Mouse (Mus musculus): ENCODE results near the gene Sys1. TPM values are rescaled to one million over a fixed set of nuclear protein-coding genes. Genes with fewer than 3 reads are reported as not detected.
A peak's percentile ranks its signal among the peaks of the same experiment; 100 is the strongest.

Gene Sys1
- total RNA-seq, 2 experiments from 2014 or later, result 40.8 to 41.3 TPM

DNA sequence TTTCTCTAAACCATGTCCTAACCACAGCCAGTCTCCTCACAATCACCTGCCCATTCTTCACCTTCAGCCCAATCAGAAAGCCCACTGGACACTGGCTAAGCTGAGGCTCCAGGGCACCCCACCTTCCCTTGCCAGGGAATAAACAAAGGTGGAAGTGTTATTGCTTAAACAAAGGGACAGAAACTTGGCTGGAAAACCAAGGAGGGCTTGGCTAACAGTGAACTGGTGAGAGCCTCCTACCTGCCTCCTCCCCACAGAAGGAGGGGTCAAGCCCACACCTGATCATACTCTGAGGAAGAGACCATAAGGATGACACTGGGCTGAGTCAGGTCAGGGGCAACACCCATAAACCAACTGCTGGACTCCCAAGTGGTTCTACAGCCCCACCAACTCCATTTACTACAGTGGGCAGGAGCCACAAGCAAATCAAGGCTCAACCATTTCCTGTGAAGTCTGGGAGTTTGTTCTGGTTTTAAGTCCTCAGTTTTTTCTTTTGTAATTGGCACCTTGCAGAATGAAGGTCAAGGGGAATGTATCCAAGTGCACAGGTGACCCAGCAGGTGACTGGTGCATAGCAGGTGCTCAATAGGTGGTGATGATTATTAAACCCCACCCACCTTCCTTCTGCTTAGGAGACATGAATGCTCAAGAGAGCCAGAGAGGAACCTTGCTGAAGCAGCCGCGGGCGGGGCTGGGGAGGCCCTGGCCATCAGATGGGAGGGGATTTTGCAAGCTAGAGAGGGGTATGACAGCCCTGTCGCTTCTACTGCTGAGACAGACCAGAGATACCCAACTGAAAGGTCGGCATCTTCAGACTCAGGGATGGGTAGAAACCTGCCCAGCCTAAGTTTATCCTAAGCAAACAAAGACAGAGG, 21.3 kb upstream of the Sys1 start:
- intact Hi-C loops (cut with DNase I), result no loop called here
- no peak overlapping the region for H3K27ac ChIP-seq
- no peak for DNase-seq (ENCODE audit: extremely low spot score in 1 of 2, low spot score in 2 of 2)
- no peak overlapping the region for H3K4me3 ChIP-seq
- no peak for TF ChIP-seq CTCF (IDR thresholded peaks at IDR 0.05)

DNA sequence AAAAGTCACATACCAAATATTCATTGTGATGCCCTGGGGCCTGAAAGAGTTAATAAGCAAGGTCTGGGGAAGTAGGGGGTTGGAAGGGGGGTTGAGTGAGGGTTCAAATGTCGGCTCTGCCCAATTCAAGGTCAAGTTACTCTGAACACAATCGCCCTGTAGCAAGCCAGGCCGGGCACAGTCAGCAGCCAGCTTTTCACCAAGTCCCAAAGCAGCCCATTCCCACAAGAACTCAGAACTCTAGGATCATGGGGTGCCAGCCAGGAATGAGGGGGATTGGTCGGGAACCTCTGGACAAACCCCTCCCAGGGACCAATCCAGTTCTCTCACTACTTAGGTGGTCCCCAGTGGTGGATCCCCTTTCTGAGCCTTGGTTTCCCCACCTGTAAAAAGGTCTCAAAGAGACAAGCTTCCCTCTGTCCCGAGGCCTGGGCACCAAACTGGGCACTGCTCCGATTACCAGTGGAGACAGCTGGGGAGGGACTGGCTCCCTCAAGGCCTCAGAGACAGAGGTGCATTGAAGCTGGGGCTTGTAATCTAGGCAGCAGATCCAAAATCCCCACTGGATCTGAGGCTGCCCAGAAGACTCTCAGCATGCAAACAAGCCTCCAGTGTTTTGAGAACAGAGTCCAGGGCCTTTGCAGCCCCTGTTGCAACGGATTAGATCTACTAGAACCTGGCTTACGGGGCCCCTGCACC, 20.4 kb upstream of the Sys1 start:
- intact Hi-C loops (cut with DNase I), result no loop called here
- Histone ChIP-seq H3K4me3 (no peak overlapping the region), H3K27ac (peak overlapping the region; percentile 37; the same call in 1 of the 2 replicates)
- DNase-seq (ENCODE audit: extremely low spot score in 1 of 2, low spot score in 2 of 2), result no peak
- no peak for TF ChIP-seq CTCF (IDR thresholded peaks at IDR 0.05)

DNA sequence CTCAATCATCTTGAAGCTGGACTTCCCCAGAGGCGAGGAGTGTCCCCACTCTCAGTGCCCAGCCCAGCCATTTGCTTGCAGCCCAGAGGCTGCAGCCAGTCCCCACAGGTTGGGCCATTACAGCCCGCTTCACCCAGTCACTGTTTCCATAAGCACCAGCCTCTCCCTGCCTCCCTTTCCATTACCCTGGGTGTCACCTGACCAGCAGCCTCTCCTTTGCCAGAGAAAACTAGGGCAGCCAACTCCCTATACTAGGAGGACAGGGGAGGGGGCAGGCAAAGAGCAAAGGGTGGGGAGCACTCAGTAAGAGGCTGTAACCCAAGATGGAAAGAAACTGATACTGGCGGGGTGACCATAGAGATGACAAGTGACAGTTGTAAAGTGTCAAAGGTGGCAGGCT, 19.8 kb upstream of the Sys1 start:
- Histone ChIP-seq H3K4me3 (no peak overlapping the region), H3K27ac (peak overlapping the region; percentile 48; the same call in 1 of the 2 replicates)
- TF ChIP-seq CTCF (IDR thresholded peaks at IDR 0.05), result no peak
- DNase-seq (ENCODE audit: extremely low spot score in 1 of 2, low spot score in 2 of 2), result no peak
- intact Hi-C loops (cut with DNase I), result no loop called here

DNA sequence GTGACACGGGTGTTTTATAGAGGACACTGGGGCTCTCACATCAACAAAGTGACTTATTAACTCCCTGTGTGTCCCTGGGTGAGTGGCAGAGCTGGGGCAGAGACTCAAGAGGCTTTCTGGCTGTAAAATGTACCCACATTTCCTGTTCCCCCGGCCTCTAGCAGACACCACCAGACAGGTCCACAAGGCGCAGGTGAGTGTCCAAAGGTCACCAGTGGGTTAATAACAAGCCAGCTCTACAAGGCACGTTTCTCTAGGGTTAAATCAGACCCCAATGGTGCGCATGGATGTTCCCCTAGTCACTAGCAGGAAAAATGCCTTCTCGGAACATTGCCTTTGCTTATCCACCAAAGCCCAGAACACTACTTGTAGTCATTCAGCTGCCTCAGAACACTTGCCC, 19.1 kb upstream of the Sys1 start:
- H3K27ac ChIP-seq, result peak overlapping the region; percentile 44; the same call in 1 of the 2 replicates
- TF ChIP-seq CTCF (IDR thresholded peaks at IDR 0.05), result no peak
- DNase-seq (ENCODE audit: extremely low spot score in 1 of 2, low spot score in 2 of 2), result no peak
- no peak overlapping the region for H3K4me3 ChIP-seq
- intact Hi-C loops (cut with DNase I), result no loop called here

DNA sequence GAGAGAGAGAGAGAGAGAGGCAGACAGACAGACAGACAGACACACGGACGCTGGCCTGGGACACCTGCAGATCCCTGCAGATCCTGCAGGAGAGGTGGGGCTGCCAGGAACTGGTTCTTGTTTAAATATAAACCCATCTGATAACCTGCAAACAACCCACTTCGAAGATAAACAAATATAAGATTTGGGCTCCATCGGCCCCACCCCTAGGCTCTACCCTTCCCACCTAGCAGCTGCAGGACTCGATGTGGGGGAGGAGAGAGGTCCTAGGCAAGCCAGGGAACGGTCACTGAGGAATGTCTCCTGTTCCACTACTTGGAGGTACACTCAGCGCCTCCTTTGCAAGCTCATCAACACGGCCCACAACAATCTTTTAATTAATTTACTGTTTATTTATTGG, 18.5 kb upstream of the Sys1 start:
- Histone ChIP-seq H3K27ac (peak overlapping the region; percentile 53; the same call in 1 of the 2 replicates), H3K4me3 (no peak overlapping the region)
- TF ChIP-seq CTCF (IDR thresholded peaks at IDR 0.05), result no peak
- DNase-seq (ENCODE audit: extremely low spot score in 1 of 2, low spot score in 2 of 2), result no peak
- intact Hi-C loops (cut with DNase I), result no loop called here

DNA sequence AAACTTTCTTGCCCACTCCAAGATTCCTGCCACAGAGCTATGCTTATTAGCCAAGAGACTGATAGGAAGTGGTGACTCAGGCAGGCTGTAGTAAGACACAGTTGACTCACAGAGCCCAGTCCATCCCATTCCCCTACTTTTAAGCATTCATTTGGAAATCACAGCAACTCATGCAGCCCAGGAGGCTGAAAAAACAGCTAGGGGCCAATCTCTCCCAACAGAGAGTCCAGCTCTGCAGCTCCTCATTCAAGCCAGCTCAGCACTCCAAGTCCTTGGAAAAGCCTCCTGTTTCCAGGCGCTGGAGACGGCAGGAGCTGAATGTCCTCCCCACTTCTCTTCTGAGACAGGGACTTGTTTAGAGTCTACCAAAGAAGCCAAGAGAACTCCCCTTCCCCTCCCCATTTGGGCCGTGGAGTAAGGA, 17.8 kb upstream of the Sys1 start:
- Histone ChIP-seq H3K27ac (peak overlapping the region; percentile 53), H3K4me3 (no peak overlapping the region)
- intact Hi-C loops (cut with DNase I), result no loop called here
- DNase-seq (ENCODE audit: extremely low spot score in 1 of 2, low spot score in 2 of 2), result peak in 1 of 2 experiments; percentile 21
- TF ChIP-seq CTCF (IDR thresholded peaks at IDR 0.05), result no peak

DNA sequence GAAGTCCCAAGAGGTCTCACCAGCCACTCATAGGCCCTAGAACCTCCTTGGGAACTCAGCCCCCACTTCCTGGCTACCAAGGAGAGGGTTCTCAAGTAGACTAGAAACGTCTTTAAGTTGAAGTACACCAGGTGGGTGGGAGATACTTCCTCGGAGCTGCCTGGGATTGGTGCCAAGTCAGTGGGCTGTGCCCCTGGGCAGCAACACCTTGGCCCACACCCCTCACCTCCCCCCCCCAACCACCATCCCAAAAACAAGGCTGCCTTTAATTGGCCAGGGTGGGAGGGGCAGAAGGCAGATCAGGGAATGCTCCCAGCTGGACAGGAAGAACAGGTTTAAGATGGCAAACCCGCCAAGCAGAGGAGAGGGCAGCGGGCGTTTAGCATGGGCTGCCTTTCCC, 16.4 kb upstream of the Sys1 start:
- H3K27ac ChIP-seq, result no peak overlapping the region
- intact Hi-C loops (cut with DNase I), result no loop called here
- no peak overlapping the region; the same call in 1 of the 2 replicates for H3K4me3 ChIP-seq
- DNase-seq (ENCODE audit: extremely low spot score in 1 of 2, low spot score in 2 of 2), result no peak
- TF ChIP-seq CTCF (IDR thresholded peaks at IDR 0.05), result no peak

DNA sequence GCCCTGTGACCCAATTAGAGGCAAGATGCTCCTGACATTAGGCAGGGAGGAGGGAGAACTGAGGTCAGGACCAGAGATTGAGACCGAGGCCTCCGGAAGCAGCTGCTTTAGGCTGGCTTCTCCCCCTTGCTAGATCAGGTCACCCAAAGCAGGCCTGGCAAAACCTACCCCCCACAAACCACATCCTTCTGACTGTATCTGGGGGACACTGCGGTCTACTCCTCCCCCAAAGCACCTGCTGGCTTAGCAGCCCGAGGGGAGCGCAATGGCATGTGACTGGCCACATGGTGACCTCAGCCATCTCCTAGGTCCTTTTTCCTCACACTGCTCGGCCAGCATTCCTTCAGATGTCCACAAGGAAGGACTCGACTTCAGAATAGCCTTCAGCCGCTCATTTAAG, 15.6 kb upstream of the Sys1 start:
- DNase-seq (ENCODE audit: extremely low spot score in 1 of 2, low spot score in 2 of 2), result no peak
- intact Hi-C loops (cut with DNase I), result loop anchor here (1.0 kb wide), 1 partner anchor 18 kb away; no protein-coding TSS in a partner anchor
- TF ChIP-seq CTCF (IDR thresholded peaks at IDR 0.05), result no peak
- Histone ChIP-seq H3K4me3 (peak overlapping the region; percentile 57), H3K27ac (peak overlapping the region; percentile 44)

DNA sequence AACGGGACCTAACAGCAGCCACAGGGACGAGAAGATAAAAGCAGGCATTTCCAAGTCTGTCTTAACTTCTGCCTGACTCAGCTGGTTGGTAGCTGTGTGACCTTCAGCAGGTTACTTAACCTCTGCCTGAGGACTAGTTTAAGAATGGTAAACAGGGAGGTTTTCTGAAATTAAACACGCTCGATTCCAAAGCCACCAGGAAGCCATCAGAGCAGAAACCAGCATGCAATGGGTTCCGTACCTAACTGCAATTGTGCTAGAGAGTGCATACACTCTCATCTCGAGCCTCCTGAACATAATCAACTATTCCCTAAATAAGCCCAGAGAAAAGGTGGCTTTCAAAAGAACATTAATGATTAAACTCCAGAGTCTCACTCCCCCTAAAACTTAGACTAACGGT, 15.0 kb upstream of the Sys1 start:
- H3K27ac ChIP-seq, result peak overlapping the region; percentile 37

DNA sequence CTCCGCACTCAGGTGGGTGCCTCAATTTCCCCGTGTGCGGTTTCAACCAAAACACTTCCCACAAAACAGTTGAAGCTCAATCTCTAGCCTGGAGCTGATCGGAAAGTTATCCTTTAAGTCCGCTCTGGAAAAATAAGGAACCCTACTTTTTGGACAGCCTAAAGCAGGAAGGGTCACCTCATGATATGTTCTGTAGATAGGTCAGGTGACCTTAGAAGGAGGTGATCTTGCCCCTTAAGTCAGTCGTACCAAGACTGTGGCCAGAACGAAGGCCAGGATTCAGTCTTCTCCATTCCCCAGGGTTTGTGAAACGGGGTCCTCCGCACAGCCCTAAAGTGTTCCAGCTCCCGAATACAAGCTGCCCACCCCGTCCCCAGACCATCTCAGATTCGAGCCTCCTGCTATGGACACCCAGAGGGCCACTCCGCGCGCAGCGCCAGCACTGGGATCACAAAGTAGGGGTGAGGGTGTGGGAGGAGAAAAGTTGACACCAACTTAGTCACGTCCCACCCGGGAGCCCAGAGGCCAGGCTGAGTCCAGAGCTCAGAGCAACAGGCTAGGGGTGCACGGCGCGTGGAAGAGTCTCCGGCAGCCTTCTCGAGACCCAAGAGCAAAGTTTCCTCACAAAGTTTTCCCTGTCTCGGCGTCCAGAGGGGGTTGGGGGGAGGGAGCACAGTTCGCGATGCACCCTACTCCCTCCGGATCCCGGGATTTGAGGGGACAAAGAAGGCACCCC, 14.3 kb upstream of the Sys1 start:
- DNase-seq (ENCODE audit: extremely low spot score in 1 of 2, low spot score in 2 of 2), result no peak
- peak overlapping the region; percentile 37 for H3K27ac ChIP-seq
- intact Hi-C loops (cut with DNase I), result no loop called here
- H3K4me3 ChIP-seq, result peak overlapping the region; percentile 57
- no peak for TF ChIP-seq CTCF (IDR thresholded peaks at IDR 0.05)

More for the DNA sequence above, 15.0 kb upstream of the Sys1 start:
- TF ChIP-seq CTCF (IDR thresholded peaks at IDR 0.05), result no peak
- intact Hi-C loops (cut with DNase I), result loop anchor here (1.0 kb wide), 1 partner anchor 18 kb away; no protein-coding TSS in a partner anchor
- H3K4me3 ChIP-seq, result peak overlapping the region; percentile 57
- DNase-seq (ENCODE audit: extremely low spot score in 1 of 2, low spot score in 2 of 2), result no peak

DNA sequence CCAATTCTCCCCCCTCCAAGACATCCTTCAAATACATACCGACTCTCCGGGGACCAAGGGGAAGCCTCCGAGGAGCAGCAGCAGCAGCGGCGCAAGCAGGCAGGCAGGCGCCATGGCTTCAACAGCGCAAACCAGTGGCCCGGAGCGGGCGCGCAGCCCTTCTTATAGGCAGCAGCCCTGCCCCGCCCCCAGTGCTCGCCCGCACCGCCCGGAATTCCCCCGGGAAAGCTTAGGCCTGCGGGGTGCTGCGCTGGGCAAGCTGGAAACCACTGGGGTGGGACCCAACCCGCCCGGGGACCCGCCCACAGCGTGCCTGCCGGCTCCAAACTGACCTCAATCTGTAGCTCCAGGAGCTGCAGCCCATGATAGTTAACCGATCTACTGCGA, 13.7 kb upstream of the Sys1 start:
- DNase-seq (ENCODE audit: extremely low spot score in 1 of 2, low spot score in 2 of 2), result peak; percentile 74
- TF ChIP-seq CTCF (IDR thresholded peaks at IDR 0.05), result peak; percentile 27
- Histone ChIP-seq H3K27ac (peak overlapping the region; percentile 37; the same call in 1 of the 2 replicates), H3K4me3 (peak overlapping the region; percentile 57)
- intact Hi-C loops (cut with DNase I), result no loop called here
